Mouse (Mus musculus): ENCODE measurements around the gene Hoxd11.

Gene Hoxd11

GRCm38 (mm10) chr2:74666411-74666810, 12.9 kb upstream of the Hoxd11 start:
- no peak for DNase-seq (ENCODE audit: low spot score)

DNA sequence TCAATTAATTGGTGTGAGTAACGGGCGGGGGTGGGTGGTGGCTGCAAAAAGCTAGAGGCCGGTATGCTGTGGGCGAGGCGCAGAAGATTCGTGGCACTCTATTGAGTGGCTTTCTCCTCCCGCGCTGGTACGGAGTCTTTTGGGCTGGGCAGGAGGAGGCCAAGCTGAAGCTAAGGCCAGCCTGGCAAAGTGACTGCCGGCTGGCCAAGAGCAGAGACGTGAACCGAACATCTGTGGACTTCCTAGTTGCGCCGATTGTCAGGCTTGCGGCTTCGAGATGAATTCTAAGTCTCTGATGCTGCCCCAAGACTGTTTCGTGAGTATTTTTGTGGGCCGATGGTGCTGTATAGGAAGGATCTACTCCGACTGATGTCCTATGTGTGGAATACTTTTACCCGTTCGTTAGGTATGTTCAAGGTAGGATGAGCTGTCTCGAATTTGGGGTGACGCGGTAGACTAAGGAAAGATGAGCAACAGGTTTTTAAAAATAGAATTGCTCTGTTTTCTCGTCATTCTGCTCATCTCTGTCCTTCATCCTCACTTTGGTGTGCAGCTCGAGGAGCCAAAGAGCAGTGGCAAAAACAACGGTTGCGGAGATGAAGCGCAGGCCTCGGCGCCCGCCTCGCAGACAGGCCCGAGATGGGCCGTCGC, 12.0 kb upstream of the Hoxd11 start:
- no peak for DNase-seq (ENCODE audit: low spot score)

DNA sequence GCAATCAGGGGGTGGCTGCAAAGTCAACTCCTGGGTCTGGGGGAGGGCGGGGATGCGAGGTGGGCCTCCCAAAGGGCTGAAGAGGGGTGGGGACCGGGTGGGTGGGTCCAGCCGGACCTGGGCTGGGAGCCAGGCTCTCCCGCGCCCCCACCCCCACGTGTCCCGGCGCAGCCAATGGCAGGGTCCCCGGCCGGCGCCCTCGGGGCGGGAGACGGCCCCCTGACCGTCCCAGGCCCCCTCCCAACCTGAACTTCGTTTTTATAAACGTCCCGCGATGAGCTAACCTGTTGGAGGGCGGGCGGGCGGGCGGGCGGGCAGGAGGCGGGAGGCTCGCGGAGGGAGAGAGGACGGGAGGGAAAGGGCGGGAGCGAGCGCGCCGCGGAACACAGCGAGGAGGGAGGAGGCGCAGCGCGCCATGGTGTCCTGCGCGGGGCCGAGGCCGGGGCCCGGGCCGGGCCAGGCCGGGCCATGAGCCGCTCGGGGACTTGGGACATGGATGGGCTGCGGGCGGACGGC, 11.5 kb upstream of the Hoxd11 start, which contains the start of gene Hoxd13:
Hoxd13 (plus strand) TSS at position 469 of the 516 bp plus-strand sequence.
- DNase-seq (ENCODE audit: low spot score) = no peak

GRCm38 (mm10) chr2:74668370-74669229, 10.8 kb upstream of the Hoxd11 start:
- DNase-seq (ENCODE audit: low spot score) = no peak

GRCm38 (mm10) chr2:74669230-74669578, 10.2 kb upstream of the Hoxd11 start:
- DNase-seq (ENCODE audit: low spot score) = no peak

DNA sequence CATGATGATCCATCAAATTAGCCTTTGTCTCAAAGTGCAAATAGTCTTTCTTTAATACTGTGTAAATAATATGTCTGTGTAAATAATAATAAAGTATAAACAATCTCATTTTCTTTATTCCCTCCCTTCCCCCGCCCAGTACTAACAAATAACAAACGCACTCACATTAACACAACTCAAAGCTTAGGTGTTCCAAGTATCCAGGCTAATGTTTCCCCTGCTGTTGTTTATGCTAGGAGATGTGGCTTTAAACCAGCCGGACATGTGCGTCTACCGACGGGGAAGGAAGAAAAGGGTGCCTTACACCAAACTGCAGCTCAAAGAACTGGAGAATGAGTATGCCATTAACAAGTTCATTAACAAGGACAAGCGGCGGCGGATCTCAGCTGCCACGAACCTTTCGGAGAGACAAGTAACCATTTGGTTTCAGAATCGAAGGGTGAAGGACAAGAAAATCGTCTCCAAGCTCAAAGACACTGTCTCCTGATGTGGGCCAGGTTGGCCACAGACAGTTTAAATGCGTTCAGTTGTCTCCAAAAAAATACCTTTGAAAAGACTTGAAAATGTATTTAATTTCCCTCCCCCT, 9.6 kb upstream of the Hoxd11 start:
- no peak for DNase-seq (ENCODE audit: low spot score)

GRCm38 (mm10) chr2:74670632-74671188, 8.6 kb upstream of the Hoxd11 start:
- no peak for DNase-seq (ENCODE audit: low spot score)

DNA sequence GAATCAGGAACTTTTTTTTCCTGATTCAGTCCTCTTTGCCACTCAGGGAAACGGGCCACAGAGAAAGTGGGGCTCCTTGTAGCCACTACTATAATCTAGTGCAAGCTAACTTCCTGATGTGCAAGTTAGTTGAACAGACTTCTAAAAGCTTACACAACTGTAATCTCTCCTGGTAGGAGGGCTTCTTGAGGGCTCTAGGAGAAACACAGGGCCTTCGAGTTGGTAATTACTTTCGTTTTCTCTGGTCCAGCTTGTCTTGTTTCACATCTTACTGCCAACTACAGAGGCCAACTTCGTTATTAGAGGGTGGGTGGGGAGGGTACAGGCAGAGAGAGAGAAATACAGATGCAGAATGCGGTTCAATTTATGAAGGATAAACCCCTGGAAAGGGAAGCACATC, 7.5 kb upstream of the Hoxd11 start:
- DNase-seq (ENCODE audit: low spot score) = no peak

- no peak for DNase-seq (ENCODE audit: low spot score)
These were observed 6.6 kb upstream of the Hoxd11 start for GRCm38 (mm10) chr2:74672481-74673362.

GRCm38 (mm10) chr2:74673835-74674425, 5.4 kb upstream of the Hoxd11 start:
- no peak for DNase-seq (ENCODE audit: low spot score)

DNA sequence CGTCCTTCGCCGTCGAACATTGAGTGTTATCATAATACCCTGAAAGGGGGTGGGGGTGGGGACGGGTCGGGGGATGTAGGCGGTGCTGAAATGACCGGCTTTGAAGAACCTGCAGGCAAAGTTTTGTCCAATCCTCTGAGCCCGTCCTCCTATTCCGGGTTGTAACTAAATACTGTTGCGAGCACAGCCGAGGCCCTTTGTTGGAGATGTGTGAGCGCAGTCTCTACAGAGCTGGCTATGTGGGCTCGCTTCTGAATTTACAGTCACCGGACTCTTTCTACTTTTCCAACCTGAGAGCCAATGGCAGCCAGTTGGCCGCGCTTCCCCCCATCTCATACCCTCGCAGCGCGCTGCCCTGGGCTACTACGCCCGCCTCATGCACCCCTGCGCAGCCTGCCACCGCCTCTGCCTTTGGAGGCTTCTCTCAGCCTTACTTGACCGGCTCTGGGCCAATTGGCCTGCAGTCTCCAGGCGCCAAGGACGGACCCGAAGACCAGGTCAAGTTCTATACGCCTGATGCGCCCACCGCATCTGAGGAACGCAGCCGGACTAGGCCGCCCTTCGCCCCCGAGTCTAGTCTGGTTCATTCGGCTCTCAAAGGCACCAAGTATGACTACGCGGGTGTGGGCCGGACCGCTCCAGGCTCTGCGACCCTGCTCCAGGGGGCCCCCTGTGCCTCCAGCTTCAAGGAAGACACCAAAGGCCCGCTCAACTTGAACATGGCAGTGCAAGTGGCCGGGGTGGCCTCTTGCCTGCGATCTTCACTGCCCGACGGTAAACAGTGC, 4.3 kb upstream of the Hoxd11 start, which contains the start of gene Hoxd12:
Hoxd12 (plus strand) TSS at position 133 of the 785 bp plus-strand sequence.
- DNase-seq (ENCODE audit: low spot score) = no peak

GRCm38 (mm10) chr2:74675666-74676282, 3.6 kb upstream of the Hoxd11 start:
- DNase-seq (ENCODE audit: low spot score) = no peak

GRCm38 (mm10) chr2:74676376-74677052, 2.8 kb upstream of the Hoxd11 start:
- no peak for DNase-seq (ENCODE audit: low spot score)

DNA sequence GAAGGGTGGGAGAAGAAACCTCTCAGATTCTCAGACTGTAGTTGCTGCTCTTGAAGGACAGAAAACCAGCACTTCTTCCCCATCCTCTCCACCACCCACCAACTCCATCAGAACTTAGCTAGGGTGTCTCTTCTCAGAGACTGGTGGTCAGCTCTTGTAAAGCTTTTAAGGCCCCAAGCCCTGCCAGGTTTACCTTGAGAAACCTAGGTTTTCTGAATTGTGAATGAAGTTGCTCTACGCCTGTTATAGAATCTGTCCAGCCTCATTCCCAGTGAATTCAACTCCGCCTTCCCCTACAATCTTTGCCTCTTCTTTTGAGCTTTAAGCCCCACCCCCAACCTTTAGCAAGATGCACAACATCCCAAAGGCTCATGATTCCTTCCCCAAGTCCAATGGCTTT, 2.3 kb upstream of the Hoxd11 start:
- no peak for DNase-seq (ENCODE audit: low spot score)

DNA sequence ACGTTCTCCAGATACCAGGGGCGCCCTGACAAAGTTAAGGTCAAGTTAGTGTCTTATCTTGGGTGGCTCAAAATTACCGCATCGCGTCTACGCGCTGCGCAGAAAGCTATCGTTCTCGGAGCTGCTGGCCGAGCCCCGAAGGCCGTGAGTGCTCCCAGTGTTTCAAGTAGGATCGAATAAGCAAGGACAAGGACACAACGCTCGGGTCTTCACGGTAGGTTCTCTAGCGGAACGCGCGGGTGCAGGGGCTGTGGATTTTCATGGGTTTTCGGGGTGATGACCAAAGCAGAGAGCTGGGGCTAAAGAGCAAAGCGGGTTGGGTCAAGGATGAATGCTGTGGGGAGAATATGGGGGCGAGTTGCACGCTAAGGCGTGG, 227 bp downstream of the Hoxd11 start:
- DNase-seq (ENCODE audit: low spot score) = no peak

- DNase-seq (ENCODE audit: low spot score) = no peak
These were observed 623 bp downstream of the Hoxd11 start for GRCm38 (mm10) chr2:74679980-74680379.

DNA sequence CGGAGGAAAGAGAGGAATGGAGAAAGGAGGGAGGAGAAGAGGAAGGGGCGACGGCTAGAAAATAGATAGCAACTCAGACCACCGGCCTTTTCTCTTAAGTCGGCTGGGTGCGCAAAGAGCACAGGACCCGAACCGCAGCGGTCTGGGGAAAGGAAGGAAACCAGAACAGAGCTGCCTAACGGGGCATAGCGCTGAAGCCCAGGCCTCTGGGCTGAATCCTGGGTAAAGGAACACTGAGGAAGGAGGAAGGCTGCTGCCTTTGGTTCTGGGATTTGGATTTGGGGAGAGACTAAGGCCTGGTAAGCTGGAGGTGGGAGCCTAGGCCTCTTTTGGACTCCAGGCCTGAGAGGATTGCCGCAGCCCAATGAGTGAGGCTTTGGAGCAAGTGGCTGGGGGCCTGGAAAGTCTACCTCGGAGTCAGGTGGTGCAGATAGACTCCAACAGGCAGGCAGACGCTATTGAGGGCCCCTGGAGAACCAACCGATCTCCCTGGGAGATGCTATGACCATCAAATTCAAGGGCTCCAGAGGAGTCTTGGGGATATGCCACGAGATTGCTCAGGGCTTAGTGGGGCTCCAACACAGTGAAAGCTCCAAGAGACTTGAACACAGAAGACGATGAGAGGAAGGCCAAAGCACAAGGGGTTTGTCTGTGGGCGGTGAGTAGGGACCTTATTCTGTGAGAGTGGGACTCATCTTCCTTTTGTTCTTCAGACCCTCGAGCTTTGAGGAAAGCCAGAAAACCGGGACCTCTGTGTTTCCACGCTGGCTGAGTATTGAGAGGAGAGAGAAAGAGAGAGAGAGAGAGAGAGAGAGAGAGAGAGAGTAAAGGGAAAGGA, 1.4 kb downstream of the Hoxd11 start:
- no peak for DNase-seq (ENCODE audit: low spot score)

Measured in adipocyte (in vitro differentiated cells).